Mouse (Mus musculus) hindbrain, postnatal 0 days (tissue): Measurements from ENCODE around the gene Neurl4. TPM values are rescaled to one million over a fixed set of nuclear protein-coding genes. Genes with fewer than 3 reads are reported as not detected.

ENCODE experiments used
- ATAC-seq: fragments of 200-750 bp; cut with Nextera tagmentation; 2 replicates; pipeline ENCODE4 v1.8.0; 2017; ENCODE audit warnings: mild to moderate bottlenecking, moderate TSS enrichment, moderate library complexity
- DNase-seq: peaks from one replicate; pipeline ENCODE4 v3.0.0-alpha.2; 2015; ENCODE audit warnings: low spot score
- H3K27ac ChIP-seq: fragments of 300-500 bp; sonication (generic); 2 replicates; pipeline ENCODE4 v1.5.1; 2014; ENCODE audit warnings: mild to moderate bottlenecking
- H3K27me3 ChIP-seq: fragments of 300-500 bp; sonication (generic); 2 replicates; pipeline ENCODE4 v1.6.1; 2014; ENCODE audit warnings: low read length, mixed read lengths; ENCODE audit not compliant: insufficient read depth
- H3K36me3 ChIP-seq: fragments of 300-500 bp; sonication (generic); 2 replicates; pipeline ENCODE4 v1.6.1; 2014; ENCODE audit warnings: low read length, mixed read lengths; ENCODE audit not compliant: insufficient read depth
- H3K4me1 ChIP-seq: fragments of 300-500 bp; sonication (generic); 2 replicates; pipeline ENCODE4 v1.6.1; 2014; ENCODE audit warnings: antibody characterized with exemption, low read length, mixed read lengths; ENCODE audit not compliant: insufficient read depth
- H3K4me2 ChIP-seq: fragments of 300-500 bp; sonication (generic); 2 replicates; pipeline ENCODE4 v1.6.1; 2014; ENCODE audit warnings: low read depth, mild to moderate bottlenecking, low read length, moderate library complexity, mixed read lengths
- H3K4me3 ChIP-seq: fragments of 300-500 bp; sonication (generic); 2 replicates; pipeline ENCODE4 v1.5.1; 2014; ENCODE audit warnings: low read length
- H3K9ac ChIP-seq: fragments of 300-500 bp; sonication (generic); replicated peaks from 2 replicates; pipeline ENCODE4 v1.6.1; 2014; ENCODE audit warnings: mild to moderate bottlenecking, low read length, moderate library complexity, mixed read lengths
- H3K9me3 ChIP-seq: fragments of 300-500 bp; sonication (generic); 2 replicates; pipeline ENCODE4 v1.6.1; 2016; ENCODE audit warnings: low read length, mixed read lengths
- CTCF ChIP-seq: IDR thresholded peaks from 2 replicates; pipeline ENCODE4 v1.5.1; 2016; ENCODE audit warnings: antibody characterized with exemption, control low read depth, low read depth
- WGBS: fragments of 180-500 bp; shearing (Covaris S2); extraction: QIAGEN DNeasy Blood & Tissue Kit; methylation state at CpG from one replicate; pipeline ENCODE4 v1.1.7; 2014; 5-methylcytosine and 5-hydroxymethylcytosine counted together
- polyA plus RNA-seq: library from polyadenylated mRNA; unstranded; fragments of >200 nt; fragmentation: Nextera tagmentation; extraction: Ambion mirVana; gene quantifications from 2 replicates; pipeline ENCODE4 v1.2.1, GENCODE M21; 2015
- total RNA-seq: library from RNA; depleted of rRNA; stranded (reverse); fragments of >200 nt; gene quantifications from 2 replicates; pipeline ENCODE4 v1.2.3, GENCODE M21; 2014

Gene Neurl4
- total and polyA plus RNA-seq, 2 experiments from 2014 or later = 11.9 to 118 TPM

DNA sequence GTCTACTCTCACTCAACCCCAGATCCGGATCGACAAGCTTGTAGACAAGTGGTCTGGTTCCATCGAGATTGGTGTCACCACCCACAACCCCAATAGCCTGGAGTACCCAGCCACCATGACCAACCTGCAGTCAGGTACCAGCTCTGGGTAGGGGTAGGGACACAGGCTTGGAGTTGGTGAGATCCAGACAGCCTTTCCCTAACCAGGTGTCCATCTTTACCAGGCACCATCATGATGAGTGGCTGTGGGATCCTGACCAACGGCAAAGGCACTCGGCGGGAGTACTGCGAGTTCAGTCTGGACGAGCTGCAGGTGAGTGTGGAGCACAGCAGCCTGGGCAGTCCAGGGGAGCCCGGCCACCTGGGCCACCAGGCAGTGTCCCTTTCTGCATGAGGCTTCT, 3.4 kb downstream of the Neurl4 start:
- H3K36me3 ChIP-seq = peaks cover 52% of the 10 kb centered on the region
- H3K4me1 ChIP-seq = peaks cover 12% of the 10 kb centered on the region
- TF ChIP-seq CTCF = no peak
- no peaks in the 10 kb centered on the region for H3K27me3 ChIP-seq
- H3K4me3 ChIP-seq = no peak overlapping the region
- H3K27ac ChIP-seq = no peak overlapping the region
- no peak overlapping the region for H3K4me2 ChIP-seq
- ATAC-seq = no peak
- DNase-seq = no peak
- WGBS = 97% methylated on average over 9 of the region's 9 CpGs
- no peak overlapping the region for H3K9ac ChIP-seq
- no peaks in the 10 kb centered on the region for H3K9me3 ChIP-seq

DNA sequence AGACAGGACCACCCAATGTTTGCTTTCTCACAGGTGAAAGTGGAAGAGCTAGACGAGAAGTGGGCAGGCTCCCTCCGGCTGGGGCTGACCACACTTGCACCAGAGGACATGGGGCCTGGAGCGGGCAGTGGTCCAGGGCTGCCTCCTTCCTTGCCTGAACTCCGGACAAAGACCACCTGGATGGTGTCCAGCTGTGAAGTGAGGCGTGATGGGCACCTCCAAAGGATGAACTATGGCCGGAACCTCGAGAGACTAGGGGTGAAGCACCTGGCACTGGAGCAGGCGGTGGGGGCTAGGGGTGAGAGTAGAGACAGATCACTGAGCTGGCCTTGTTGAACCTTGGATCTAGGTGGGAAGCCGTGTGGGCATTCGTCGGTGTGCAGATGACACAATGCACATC, 7.8 kb downstream of the Neurl4 start:
- no peak overlapping the region for H3K4me3 ChIP-seq
- ATAC-seq = no peak
- H3K4me2 ChIP-seq = no peak overlapping the region
- H3K27me3 ChIP-seq = no peaks in the 10 kb centered on the region
- H3K9me3 ChIP-seq = no peaks in the 10 kb centered on the region
- no peak for DNase-seq
- WGBS = 92% methylated on average over 11 of the region's 11 CpGs
- H3K36me3 ChIP-seq = peaks cover 83% of the 10 kb centered on the region
- H3K4me1 ChIP-seq = peaks cover 3% of the 10 kb centered on the region; the same call in 1 of the 2 replicates
- no peak overlapping the region for H3K27ac ChIP-seq
- TF ChIP-seq CTCF = no peak
- no peak overlapping the region for H3K9ac ChIP-seq

DNA sequence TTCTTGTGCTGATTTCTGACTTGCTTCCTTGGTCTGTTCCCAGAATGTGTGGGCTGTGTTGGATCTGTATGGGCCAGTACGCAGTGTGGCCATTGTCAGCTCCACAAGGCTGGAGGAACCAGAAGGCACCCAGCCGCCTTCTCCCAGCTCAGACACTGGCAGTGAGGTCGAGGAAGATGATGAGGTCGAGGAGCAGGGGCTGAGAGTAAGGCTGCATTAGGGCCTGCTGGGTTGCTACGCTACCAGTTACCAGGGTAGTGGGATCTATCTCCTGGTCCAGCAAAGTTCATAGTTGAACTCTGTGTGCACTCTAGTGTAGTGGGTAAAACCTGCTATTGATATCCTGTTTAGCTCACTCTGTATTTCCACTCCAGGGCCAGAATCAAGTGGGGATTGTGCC, 8.3 kb downstream of the Neurl4 start:
- WGBS = 90% methylated on average over 5 of the region's 5 CpGs

DNA sequence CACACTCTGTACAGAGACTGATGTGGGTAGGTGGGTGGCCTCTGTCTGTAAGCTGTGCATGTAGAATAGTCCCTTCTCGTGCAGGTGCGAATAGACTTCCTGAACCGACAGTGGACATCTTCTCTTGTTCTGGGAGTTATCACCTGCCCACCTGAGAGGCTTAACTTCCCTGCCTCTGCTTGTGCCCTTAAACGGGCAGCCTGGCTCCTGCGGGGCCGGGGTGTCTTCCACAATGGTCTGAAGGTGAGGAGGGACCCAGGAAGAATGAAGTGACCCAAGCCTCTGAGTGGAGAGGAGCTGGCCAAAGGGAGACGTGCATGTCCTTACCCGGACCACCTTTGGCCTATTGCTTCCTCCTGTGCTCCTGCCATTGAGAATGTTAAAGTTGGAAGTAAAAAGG, 9.3 kb downstream of the Neurl4 start:
- 97% methylated on average over 8 of the region's 8 CpGs for WGBS
- no peak for TF ChIP-seq CTCF
- ATAC-seq = no peak
- DNase-seq = no peak
- no peak overlapping the region for H3K4me2 ChIP-seq
- H3K9me3 ChIP-seq = no peaks in the 10 kb centered on the region
- no peak overlapping the region for H3K4me3 ChIP-seq
- no peaks in the 10 kb centered on the region for H3K27me3 ChIP-seq
- no peak overlapping the region for H3K27ac ChIP-seq
- no peak overlapping the region for H3K9ac ChIP-seq
- H3K4me1 ChIP-seq = peaks cover 8% of the 10 kb centered on the region; the same call in 1 of the 2 replicates
- H3K36me3 ChIP-seq = peaks cover 74% of the 10 kb centered on the region

More for the DNA sequence above, 8.3 kb downstream of the Neurl4 start:
- Histone ChIP-seq H3K9me3 (no peaks in the 10 kb centered on the region), H3K9ac (no peak overlapping the region), H3K27ac (no peak overlapping the region), H3K4me2 (no peak overlapping the region), H3K27me3 (no peaks in the 10 kb centered on the region), H3K4me1 (peaks cover 3% of the 10 kb centered on the region; the same call in 1 of the 2 replicates), H3K4me3 (no peak overlapping the region), H3K36me3 (peaks cover 78% of the 10 kb centered on the region)
- TF ChIP-seq CTCF = no peak
- DNase-seq = no peak
- ATAC-seq = no peak

DNA sequence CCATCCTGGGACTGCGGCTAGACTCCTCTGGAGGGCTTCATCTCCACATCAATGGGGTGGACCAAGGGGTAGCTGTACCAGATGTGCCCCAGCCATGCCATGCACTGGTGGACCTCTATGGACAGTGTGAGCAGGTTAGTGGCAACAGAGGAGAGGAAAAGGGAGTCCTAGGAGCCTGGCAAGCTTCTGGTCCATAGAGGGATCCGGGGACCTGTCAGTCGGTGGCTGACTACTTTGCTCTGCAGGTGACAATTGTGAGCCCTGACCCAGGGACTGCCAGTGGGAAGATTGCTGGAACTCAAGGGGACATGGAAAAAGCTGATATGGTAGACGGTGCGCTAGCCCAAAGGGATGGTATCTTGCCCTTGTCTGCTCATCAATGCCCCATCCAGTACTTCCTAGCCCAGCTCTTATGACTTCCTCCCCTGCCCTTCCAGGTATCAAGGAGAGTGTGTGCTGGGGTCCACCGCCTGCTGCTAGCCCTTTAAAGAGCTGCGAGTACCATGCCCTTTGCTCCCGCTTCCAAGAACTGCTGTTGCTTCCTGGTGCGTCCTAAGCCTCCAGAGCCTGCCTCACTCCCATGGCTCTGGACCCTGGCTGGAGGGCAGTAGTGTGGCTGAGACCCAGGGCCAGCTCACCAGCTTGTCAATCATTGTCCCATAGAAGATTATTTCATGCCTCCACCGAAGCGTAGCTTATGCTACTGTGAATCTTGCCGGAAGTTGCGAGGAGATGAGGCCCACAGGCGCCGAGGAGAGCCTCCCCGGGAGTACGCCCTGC, 10.1 kb downstream of the Neurl4 start:
- Histone ChIP-seq H3K27ac (no peak overlapping the region), H3K36me3 (peaks cover 72% of the 10 kb centered on the region), H3K4me3 (no peak overlapping the region), H3K9me3 (no peaks in the 10 kb centered on the region), H3K27me3 (no peaks in the 10 kb centered on the region), H3K9ac (no peak overlapping the region), H3K4me1 (peaks cover 8% of the 10 kb centered on the region; the same call in 1 of the 2 replicates), H3K4me2 (no peak overlapping the region)
- ATAC-seq (no peak), DNase-seq (no peak)
- TF ChIP-seq CTCF = no peak
- WGBS = 93% methylated on average over 17 of the region's 17 CpGs

DNA sequence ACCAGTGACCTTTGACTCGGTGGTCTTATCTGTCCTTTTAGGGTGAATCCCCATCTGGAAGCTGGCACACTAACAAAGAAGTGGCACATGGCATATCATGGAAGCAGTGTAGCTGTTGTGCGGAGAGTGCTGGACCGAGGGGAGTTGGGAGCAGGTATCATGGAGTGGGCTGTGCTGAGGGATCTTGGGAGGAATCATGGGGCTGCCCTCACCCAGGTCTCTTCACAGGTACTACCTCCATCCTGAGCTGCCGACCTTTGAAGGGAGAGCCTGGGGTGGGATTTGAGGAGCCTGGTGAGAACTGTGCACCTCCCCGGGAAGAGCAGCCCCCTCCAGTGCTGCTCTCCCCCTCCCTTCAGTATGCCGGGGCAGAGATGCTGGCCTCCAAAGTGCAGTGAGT, 10.8 kb downstream of the Neurl4 start:
- Histone ChIP-seq H3K4me2 (no peak overlapping the region), H3K9ac (no peak overlapping the region), H3K27me3 (no peaks in the 10 kb centered on the region), H3K4me1 (peaks cover 8% of the 10 kb centered on the region; the same call in 1 of the 2 replicates), H3K9me3 (no peaks in the 10 kb centered on the region), H3K36me3 (peaks cover 70% of the 10 kb centered on the region), H3K4me3 (no peak overlapping the region), H3K27ac (no peak overlapping the region)
- ATAC-seq (no peak), DNase-seq (no peak)
- TF ChIP-seq CTCF = no peak
- 96% methylated on average over 6 of the region's 6 CpGs for WGBS
